Mouse (Mus musculus) neural tube, embryonic 14.5 days (tissue): ENCODE results near the gene Gda. TPM values are rescaled to one million over a fixed set of nuclear protein-coding genes. Genes with fewer than 3 reads are reported as not detected.

ENCODE experiments used
- ATAC-seq: fragments of 200-750 bp; cut with Nextera tagmentation; 2 replicates; pipeline ENCODE4 v1.8.0; 2017; ENCODE audit warnings: low read depth, mild to moderate bottlenecking, moderate TSS enrichment, moderate library complexity
- H3K27ac ChIP-seq: fragments of 300-500 bp; sonication (generic); 2 replicates; pipeline ENCODE4 v1.5.1; 2014; ENCODE audit warnings: low read depth, mild to moderate bottlenecking, control low read depth, low read length, moderate library complexity, mixed read lengths
- H3K27me3 ChIP-seq: fragments of 300-500 bp; sonication (generic); 2 replicates; pipeline ENCODE4 v1.6.1; 2014; ENCODE audit warnings: low read length; ENCODE audit not compliant: control insufficient read depth, insufficient read depth
- H3K36me3 ChIP-seq: fragments of 300-500 bp; sonication (generic); 2 replicates; pipeline ENCODE4 v1.6.1; 2014; ENCODE audit warnings: low read length, mixed read lengths; ENCODE audit not compliant: control insufficient read depth, insufficient read depth
- H3K4me1 ChIP-seq: fragments of 300-500 bp; sonication (generic); 2 replicates; pipeline ENCODE4 v1.6.1; 2014; ENCODE audit warnings: low read length; ENCODE audit not compliant: control insufficient read depth, insufficient read depth
- H3K4me2 ChIP-seq: fragments of 300-500 bp; sonication (generic); 2 replicates; pipeline ENCODE4 v1.6.1; 2014; ENCODE audit warnings: mild to moderate bottlenecking, low read depth, low read length, control low read depth
- H3K4me3 ChIP-seq: fragments of 300-500 bp; sonication (generic); 2 replicates; pipeline ENCODE4 v1.5.1; 2014; ENCODE audit warnings: low read depth, low read length, control low read depth, mixed read lengths
- H3K9ac ChIP-seq: fragments of 300-500 bp; sonication (generic); replicated peaks from 2 replicates; pipeline ENCODE4 v1.6.1; 2014; ENCODE audit warnings: low read depth, mild to moderate bottlenecking, control low read depth, low read length, mixed read lengths
- H3K9me3 ChIP-seq: fragments of 300-500 bp; sonication (generic); 2 replicates; pipeline ENCODE4 v1.6.1; 2016; ENCODE audit warnings: low read length; ENCODE audit not compliant: control insufficient read depth
- WGBS: fragments of 180-500 bp; shearing (Covaris S2); extraction: QIAGEN DNeasy Blood & Tissue Kit; methylation state at CpG from one replicate; pipeline ENCODE4 v1.1.7; 2014; 5-methylcytosine and 5-hydroxymethylcytosine counted together
- polyA plus RNA-seq: library from polyadenylated mRNA; unstranded; fragments of >200 nt; fragmentation: Nextera tagmentation; extraction: Ambion mirVana; gene quantifications from 2 replicates; pipeline ENCODE4 v1.2.1, GENCODE M21; 2014

The Gda gene
- polyA plus RNA-seq, 1 experiment from 2014 or later = 0.60 TPM

- H3K27ac ChIP-seq = no peak overlapping the region
- no peaks in the 10 kb centered on the region; the same call in 1 of the 2 replicates for H3K9me3 ChIP-seq
- H3K4me3 ChIP-seq = peak overlapping the region; percentile 43
- H3K27me3 ChIP-seq = peaks cover 12% of the 10 kb centered on the region
- WGBS = 2% methylated on average over 48 of the region's 48 CpGs
- no peaks in the 10 kb centered on the region for H3K36me3 ChIP-seq
- H3K4me1 ChIP-seq = 0 out of 2 replicates have a peak, but pooled peaks cover 4% of the 10 kb centered on the region
- peak overlapping the region; percentile 39; the same call in 1 of the 2 replicates for H3K9ac ChIP-seq
- H3K4me2 ChIP-seq = peak overlapping the region; percentile 78
- ATAC-seq = peak; percentile 58; the same call in 1 of the 2 replicates
Measured at GRCm38 (mm10) chr19:21472121-21472780, 994 bp downstream of the Gda start.

GRCm38 (mm10) chr19:21461221-21461960, 11.9 kb downstream of the Gda start:
- H3K4me2 ChIP-seq = no peak overlapping the region
- 83% methylated on average over 5 of the region's 5 CpGs for WGBS
- no peak overlapping the region for H3K4me3 ChIP-seq
- no peaks in the 10 kb centered on the region for H3K9me3 ChIP-seq
- H3K4me1 ChIP-seq = no peaks in the 10 kb centered on the region
- H3K27me3 ChIP-seq = no peaks in the 10 kb centered on the region
- H3K9ac ChIP-seq = no peak overlapping the region
- H3K36me3 ChIP-seq = no peaks in the 10 kb centered on the region
- no peak for ATAC-seq
- H3K27ac ChIP-seq = no peak overlapping the region

GRCm38 (mm10) chr19:21457461-21457860, 15.8 kb downstream of the Gda start:
- no peak overlapping the region for H3K4me2 ChIP-seq
- H3K9ac ChIP-seq = no peak overlapping the region
- H3K9me3 ChIP-seq = no peaks in the 10 kb centered on the region
- H3K36me3 ChIP-seq = no peaks in the 10 kb centered on the region
- H3K4me3 ChIP-seq = no peak overlapping the region
- no peaks in the 10 kb centered on the region for H3K27me3 ChIP-seq
- 83% methylated on average over 4 of the region's 4 CpGs for WGBS
- no peaks in the 10 kb centered on the region for H3K4me1 ChIP-seq
- no peak overlapping the region for H3K27ac ChIP-seq
- no peak for ATAC-seq

- no peak for ATAC-seq
- no peak overlapping the region for H3K4me2 ChIP-seq
- no peaks in the 10 kb centered on the region for H3K9me3 ChIP-seq
- H3K27ac ChIP-seq = no peak overlapping the region
- H3K36me3 ChIP-seq = no peaks in the 10 kb centered on the region
- H3K27me3 ChIP-seq = no peaks in the 10 kb centered on the region
- WGBS = 85% methylated on average over 3 of the region's 3 CpGs
- H3K4me1 ChIP-seq = no peaks in the 10 kb centered on the region
- H3K9ac ChIP-seq = no peak overlapping the region
- no peak overlapping the region for H3K4me3 ChIP-seq
Measured at GRCm38 (mm10) chr19:21441787-21442186, 31.5 kb downstream of the Gda start.

- H3K4me2 ChIP-seq = no peak overlapping the region
- no peaks in the 10 kb centered on the region for H3K9me3 ChIP-seq
- H3K27me3 ChIP-seq = no peaks in the 10 kb centered on the region
- no peak for ATAC-seq
- H3K4me3 ChIP-seq = no peak overlapping the region
- 90% methylated on average over 6 of the region's 6 CpGs for WGBS
- H3K27ac ChIP-seq = no peak overlapping the region
- no peak overlapping the region for H3K9ac ChIP-seq
- H3K4me1 ChIP-seq = no peaks in the 10 kb centered on the region
- no peaks in the 10 kb centered on the region for H3K36me3 ChIP-seq
Measured at GRCm38 (mm10) chr19:21440841-21441240, 32.4 kb downstream of the Gda start.

- no peak overlapping the region for H3K9ac ChIP-seq
- H3K27me3 ChIP-seq = no peaks in the 10 kb centered on the region
- no peaks in the 10 kb centered on the region for H3K9me3 ChIP-seq
- no peak overlapping the region for H3K27ac ChIP-seq
- no peak overlapping the region for H3K4me2 ChIP-seq
- H3K36me3 ChIP-seq = no peaks in the 10 kb centered on the region
- H3K4me1 ChIP-seq = no peaks in the 10 kb centered on the region
- no peak overlapping the region for H3K4me3 ChIP-seq
- ATAC-seq = no peak
- 72% methylated on average over 3 of the region's 3 CpGs for WGBS
Measured at GRCm38 (mm10) chr19:21439141-21439737, 34.0 kb downstream of the Gda start.

- no peak for ATAC-seq
- Histone ChIP-seq H3K4me1 (no peaks in the 10 kb centered on the region), H3K4me2 (no peak overlapping the region), H3K9me3 (no peaks in the 10 kb centered on the region), H3K27ac (no peak overlapping the region), H3K4me3 (no peak overlapping the region), H3K36me3 (no peaks in the 10 kb centered on the region), H3K9ac (no peak overlapping the region), H3K27me3 (no peaks in the 10 kb centered on the region)
- 91% methylated on average over 3 of the region's 3 CpGs for WGBS
Measured at GRCm38 (mm10) chr19:21436566-21436965, 36.7 kb downstream of the Gda start.

GRCm38 (mm10) chr19:21433348-21433747, 39.9 kb downstream of the Gda start:
- no peaks in the 10 kb centered on the region for H3K27me3 ChIP-seq
- ATAC-seq = no peak
- no peaks in the 10 kb centered on the region for H3K36me3 ChIP-seq
- no peak overlapping the region for H3K4me3 ChIP-seq
- H3K9me3 ChIP-seq = no peaks in the 10 kb centered on the region
- H3K27ac ChIP-seq = no peak overlapping the region
- H3K9ac ChIP-seq = no peak overlapping the region
- no peak overlapping the region for H3K4me2 ChIP-seq
- no peaks in the 10 kb centered on the region for H3K4me1 ChIP-seq
- WGBS = 87% methylated on average over 4 of the region's 4 CpGs

- H3K4me2 ChIP-seq = no peak overlapping the region
- H3K4me1 ChIP-seq = no peaks in the 10 kb centered on the region
- no peak overlapping the region for H3K4me3 ChIP-seq
- no peak for ATAC-seq
- H3K27ac ChIP-seq = no peak overlapping the region
- WGBS = 87% methylated on average over 2 of the region's 2 CpGs
- no peak overlapping the region for H3K9ac ChIP-seq
- no peaks in the 10 kb centered on the region for H3K9me3 ChIP-seq
- no peaks in the 10 kb centered on the region for H3K36me3 ChIP-seq
- H3K27me3 ChIP-seq = no peaks in the 10 kb centered on the region
Measured at GRCm38 (mm10) chr19:21432879-21433278, 40.4 kb downstream of the Gda start.
